Mouse (Mus musculus) forebrain, postnatal 0 days (tissue): ENCODE results near the gene Bicdl1. TPM values are rescaled to one million over a fixed set of nuclear protein-coding genes. Genes with fewer than 3 reads are reported as not detected.

ENCODE experiments used
- ATAC-seq: fragments of 200-750 bp; cut with Nextera tagmentation; 2 replicates; pipeline ENCODE4 v1.8.0; 2017; ENCODE audit warnings: mild to moderate bottlenecking, moderate library complexity
- DNase-seq: peaks from one replicate; pipeline ENCODE4 v3.0.0-alpha.2; 2015
- H3K27ac ChIP-seq: fragments of 300-500 bp; sonication (generic); 2 replicates; pipeline ENCODE4 v1.5.1; 2014; ENCODE audit warnings: low read depth, mild to moderate bottlenecking, antibody characterized with exemption, low read length, moderate library complexity, mixed read lengths
- H3K27me3 ChIP-seq: fragments of 300-500 bp; sonication (generic); 2 replicates; pipeline ENCODE4 v1.6.1; 2014; ENCODE audit warnings: mild to moderate bottlenecking, low read length, mixed read lengths; ENCODE audit not compliant: insufficient read depth
- H3K36me3 ChIP-seq: fragments of 300-500 bp; sonication (generic); 2 replicates; pipeline ENCODE4 v1.6.1; 2014; ENCODE audit warnings: mild to moderate bottlenecking, moderate library complexity; ENCODE audit not compliant: insufficient read depth
- H3K4me1 ChIP-seq: fragments of 300-500 bp; sonication (generic); 2 replicates; pipeline ENCODE4 v1.6.1; 2014; ENCODE audit warnings: antibody characterized with exemption; ENCODE audit not compliant: insufficient read depth
- H3K4me2 ChIP-seq: fragments of 300-500 bp; sonication (generic); 2 replicates; pipeline ENCODE4 v1.6.1; 2014; ENCODE audit warnings: low read depth, mild to moderate bottlenecking, moderate library complexity
- H3K4me3 ChIP-seq: fragments of 300-500 bp; sonication (generic); 2 replicates; pipeline ENCODE4 v1.5.1; 2014; ENCODE audit warnings: low read depth, low read length, mixed read lengths
- H3K9ac ChIP-seq: fragments of 300-500 bp; sonication (generic); 2 replicates; pipeline ENCODE4 v1.6.1; 2014; ENCODE audit warnings: mild to moderate bottlenecking
- H3K9me3 ChIP-seq: fragments of 300-500 bp; sonication (generic); 2 replicates; pipeline ENCODE4 v1.6.1; 2016; ENCODE audit warnings: low read length
- CTCF ChIP-seq: sonication (generic); IDR thresholded peaks from 2 replicates; pipeline ENCODE4 v1.5.1; 2016; ENCODE audit warnings: antibody characterized with exemption, control low read depth, low read depth
- WGBS: fragments of 180-500 bp; shearing (Covaris S2); extraction: QIAGEN DNeasy Blood & Tissue Kit; methylation state at CpG from one replicate; pipeline ENCODE4 v1.1.7; 2014; 5-methylcytosine and 5-hydroxymethylcytosine counted together
- polyA plus RNA-seq: library from polyadenylated mRNA; unstranded; fragments of >200 nt; fragmentation: Nextera tagmentation; extraction: Ambion mirVana; gene quantifications from 2 replicates; pipeline ENCODE4 v1.2.1, GENCODE M21; 2015
- total RNA-seq: library from RNA; depleted of rRNA; stranded (reverse); fragments of >200 nt; gene quantifications from 2 replicates; pipeline ENCODE4 v1.2.3, GENCODE M21; 2014

The Bicdl1 gene
- total and polyA plus RNA-seq, 2 experiments from 2014 or later, result 27.6 to 184 TPM

DNA sequence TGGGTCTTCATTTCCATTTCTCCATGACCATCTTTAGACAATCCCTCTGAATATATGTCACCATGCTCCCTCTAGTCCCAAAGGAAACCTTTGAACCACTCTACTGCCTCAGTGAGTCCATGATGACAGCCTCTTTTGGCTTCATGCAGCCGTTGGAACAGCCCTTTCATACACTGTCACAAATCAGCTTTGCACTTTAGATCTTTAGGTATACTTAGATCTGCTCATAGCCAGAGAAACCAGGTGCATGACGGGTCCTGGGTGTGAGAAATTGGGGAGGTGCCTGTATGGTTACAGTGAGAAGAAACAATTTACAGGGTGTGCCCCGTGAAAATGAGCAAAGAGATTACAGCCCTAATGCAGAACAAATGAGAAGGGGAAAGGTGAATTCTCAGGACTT is 14.3 kb downstream of the Bicdl1 start:
- DNase-seq, result no peak
- Histone ChIP-seq H3K4me1 (peaks cover under 1% of the 10 kb centered on the region; the same call in 1 of the 2 replicates), H3K4me2 (no peak overlapping the region), H3K27ac (no peak overlapping the region), H3K27me3 (no peaks in the 10 kb centered on the region), H3K9ac (no peak overlapping the region), H3K4me3 (no peak overlapping the region), H3K9me3 (no peaks in the 10 kb centered on the region), H3K36me3 (0 out of 2 replicates have a peak, but pooled peaks cover 7% of the 10 kb centered on the region)
- 85% methylated on average over 3 of the region's 3 CpGs for WGBS
- no peak for ATAC-seq
- TF ChIP-seq CTCF, result no peak

- ATAC-seq (no peak), DNase-seq (no peak)
- H3K27me3 ChIP-seq, result no peaks in the 10 kb centered on the region
- no peak for TF ChIP-seq CTCF
- H3K9ac ChIP-seq, result no peak overlapping the region
- no peak overlapping the region for H3K27ac ChIP-seq
- 0 out of 2 replicates have a peak, but pooled peaks cover 5% of the 10 kb centered on the region for H3K36me3 ChIP-seq
- no peaks in the 10 kb centered on the region for H3K9me3 ChIP-seq
- 75% methylated on average over 6 of the region's 6 CpGs for WGBS
- no peak overlapping the region for H3K4me2 ChIP-seq
- peaks cover 7% of the 10 kb centered on the region; the same call in 1 of the 2 replicates for H3K4me1 ChIP-seq
- no peak overlapping the region for H3K4me3 ChIP-seq
Measured at GRCm38 (mm10) chr5:115716426-115716825, 15.0 kb downstream of the Bicdl1 start.

GRCm38 (mm10) chr5:115714761-115715160 is 16.7 kb downstream of the Bicdl1 start:
- no peak for DNase-seq
- 93% methylated on average over 7 of the region's 7 CpGs for whole genome bisulfite sequencing
- Histone ChIP-seq H3K27ac (no peak overlapping the region), H3K27me3 (no peaks in the 10 kb centered on the region), H3K4me3 (no peak overlapping the region), H3K4me2 (no peak overlapping the region), H3K4me1 (peaks cover 7% of the 10 kb centered on the region; the same call in 1 of the 2 replicates), H3K36me3 (0 out of 2 replicates have a peak, but pooled peaks cover 5% of the 10 kb centered on the region), H3K9ac (no peak overlapping the region), H3K9me3 (no peaks in the 10 kb centered on the region)
- no peak for TF ChIP-seq CTCF
- no peak for ATAC-seq

GRCm38 (mm10) chr5:115712487-115712886 is 18.9 kb downstream of the Bicdl1 start:
- no peaks in the 10 kb centered on the region for H3K9me3 ChIP-seq
- no peaks in the 10 kb centered on the region for H3K27me3 ChIP-seq
- 74% methylated on average over 6 of the region's 6 CpGs for WGBS
- H3K4me3 ChIP-seq, result no peak overlapping the region
- ATAC-seq, result no peak
- H3K27ac ChIP-seq, result no peak overlapping the region
- H3K36me3 ChIP-seq, result 0 out of 2 replicates have a peak, but pooled peaks cover 5% of the 10 kb centered on the region
- no peak for TF ChIP-seq CTCF
- no peak overlapping the region for H3K4me2 ChIP-seq
- no peak overlapping the region for H3K9ac ChIP-seq
- DNase-seq, result no peak
- H3K4me1 ChIP-seq, result peaks cover 7% of the 10 kb centered on the region; the same call in 1 of the 2 replicates

- Histone ChIP-seq H3K9me3 (no peaks in the 10 kb centered on the region), H3K4me2 (0 out of 2 replicates have a peak overlapping the region, but pooled peaks have one; percentile 8), H3K36me3 (no peaks in the 10 kb centered on the region), H3K27me3 (no peaks in the 10 kb centered on the region), H3K4me3 (no peak overlapping the region), H3K27ac (0 out of 2 replicates have a peak overlapping the region, but pooled peaks have one; percentile 21), H3K9ac (no peak overlapping the region), H3K4me1 (peaks cover 7% of the 10 kb centered on the region; the same call in 1 of the 2 replicates)
- TF ChIP-seq CTCF, result no peak
- WGBS, result 52% methylated on average over 11 of the region's 11 CpGs
- DNase-seq (peak; percentile 54), ATAC-seq (peak; percentile 93)
Measured at GRCm38 (mm10) chr5:115711636-115712419, 19.6 kb downstream of the Bicdl1 start.

GRCm38 (mm10) chr5:115710171-115710570 is 21.2 kb downstream of the Bicdl1 start:
- Histone ChIP-seq H3K4me1 (peaks cover 7% of the 10 kb centered on the region; the same call in 1 of the 2 replicates), H3K9me3 (no peaks in the 10 kb centered on the region), H3K4me3 (no peak overlapping the region), H3K27ac (no peak overlapping the region), H3K36me3 (no peaks in the 10 kb centered on the region), H3K9ac (no peak overlapping the region), H3K27me3 (no peaks in the 10 kb centered on the region), H3K4me2 (no peak overlapping the region)
- no peak for ATAC-seq
- WGBS, result 89% methylated on average over 4 of the region's 4 CpGs
- no peak for DNase-seq
- TF ChIP-seq CTCF, result no peak

- Histone ChIP-seq H3K4me3 (no peak overlapping the region), H3K36me3 (no peaks in the 10 kb centered on the region), H3K27me3 (no peaks in the 10 kb centered on the region), H3K4me2 (no peak overlapping the region), H3K4me1 (peaks cover 7% of the 10 kb centered on the region; the same call in 1 of the 2 replicates), H3K9ac (no peak overlapping the region), H3K9me3 (no peaks in the 10 kb centered on the region), H3K27ac (no peak overlapping the region)
- no peak for ATAC-seq
- WGBS, result 63% methylated on average over 3 of the region's 3 CpGs
- no peak for TF ChIP-seq CTCF
- no peak for DNase-seq
Measured at GRCm38 (mm10) chr5:115708930-115709329, 22.5 kb downstream of the Bicdl1 start.
